Mouse (Mus musculus) heart, postnatal 0 days (tissue): ENCODE results near the gene Gapt.
"Not testable (repeated sequence)": the region's sequence is repeated elsewhere in the genome, so short reads cannot be mapped to it uniquely, and the experiment has no call there.

Experiments used
- CTCF ChIP-seq: IDR thresholded peaks from 2 replicates; pipeline ENCODE4 v1.5.1; 2016; ENCODE audit warnings: antibody characterized with exemption, control low read depth, low read depth
- EP300 ChIP-seq: IDR thresholded peaks from 2 replicates; pipeline ENCODE4 v1.6.1; 2016; ENCODE audit warnings: antibody characterized with exemption, low read depth

GRCm38 (mm10) chr13:110404686-110405085 lies 47.7 kb upstream of the Gapt start:
- not testable (repeated sequence) for TF ChIP-seq CTCF, EP300
